Mouse (Mus musculus) hindbrain, postnatal 0 days (tissue): Measurements from ENCODE around the gene Slco3a1. TPM values are rescaled to one million over a fixed set of nuclear protein-coding genes. Genes with fewer than 3 reads are reported as not detected.

Experiments
- ATAC-seq: fragments of 200-750 bp; cut with Nextera tagmentation; 2 replicates; pipeline ENCODE4 v1.8.0; 2017; ENCODE audit warnings: mild to moderate bottlenecking, moderate TSS enrichment, moderate library complexity
- DNase-seq: peaks from one replicate; pipeline ENCODE4 v3.0.0-alpha.2; 2015; ENCODE audit warnings: low spot score
- H3K27ac ChIP-seq: fragments of 300-500 bp; sonication (generic); 2 replicates; pipeline ENCODE4 v1.5.1; 2014; ENCODE audit warnings: mild to moderate bottlenecking
- H3K27me3 ChIP-seq: fragments of 300-500 bp; sonication (generic); 2 replicates; pipeline ENCODE4 v1.6.1; 2014; ENCODE audit warnings: low read length, mixed read lengths; ENCODE audit not compliant: insufficient read depth
- H3K36me3 ChIP-seq: fragments of 300-500 bp; sonication (generic); 2 replicates; pipeline ENCODE4 v1.6.1; 2014; ENCODE audit warnings: low read length, mixed read lengths; ENCODE audit not compliant: insufficient read depth
- H3K4me1 ChIP-seq: fragments of 300-500 bp; sonication (generic); 2 replicates; pipeline ENCODE4 v1.6.1; 2014; ENCODE audit warnings: antibody characterized with exemption, low read length, mixed read lengths; ENCODE audit not compliant: insufficient read depth
- H3K4me2 ChIP-seq: fragments of 300-500 bp; sonication (generic); 2 replicates; pipeline ENCODE4 v1.6.1; 2014; ENCODE audit warnings: low read depth, mild to moderate bottlenecking, low read length, moderate library complexity, mixed read lengths
- H3K4me3 ChIP-seq: fragments of 300-500 bp; sonication (generic); 2 replicates; pipeline ENCODE4 v1.5.1; 2014; ENCODE audit warnings: low read length
- H3K9ac ChIP-seq: fragments of 300-500 bp; sonication (generic); replicated peaks from 2 replicates; pipeline ENCODE4 v1.6.1; 2014; ENCODE audit warnings: mild to moderate bottlenecking, low read length, moderate library complexity, mixed read lengths
- H3K9me3 ChIP-seq: fragments of 300-500 bp; sonication (generic); 2 replicates; pipeline ENCODE4 v1.6.1; 2016; ENCODE audit warnings: low read length, mixed read lengths
- CTCF ChIP-seq: IDR thresholded peaks from 2 replicates; pipeline ENCODE4 v1.5.1; 2016; ENCODE audit warnings: antibody characterized with exemption, control low read depth, low read depth
- WGBS: fragments of 180-500 bp; shearing (Covaris S2); extraction: QIAGEN DNeasy Blood & Tissue Kit; methylation state at CpG from one replicate; pipeline ENCODE4 v1.1.7; 2014; 5-methylcytosine and 5-hydroxymethylcytosine counted together
- polyA plus RNA-seq: library from polyadenylated mRNA; unstranded; fragments of >200 nt; fragmentation: Nextera tagmentation; extraction: Ambion mirVana; gene quantifications from 2 replicates; pipeline ENCODE4 v1.2.1, GENCODE M21; 2015
- total RNA-seq: library from RNA; depleted of rRNA; stranded (reverse); fragments of >200 nt; gene quantifications from 2 replicates; pipeline ENCODE4 v1.2.3, GENCODE M21; 2014

Slco3a1 gene
- total and polyA plus RNA-seq, 2 experiments from 2014 or later = 15.0 to 20.7 TPM

DNA sequence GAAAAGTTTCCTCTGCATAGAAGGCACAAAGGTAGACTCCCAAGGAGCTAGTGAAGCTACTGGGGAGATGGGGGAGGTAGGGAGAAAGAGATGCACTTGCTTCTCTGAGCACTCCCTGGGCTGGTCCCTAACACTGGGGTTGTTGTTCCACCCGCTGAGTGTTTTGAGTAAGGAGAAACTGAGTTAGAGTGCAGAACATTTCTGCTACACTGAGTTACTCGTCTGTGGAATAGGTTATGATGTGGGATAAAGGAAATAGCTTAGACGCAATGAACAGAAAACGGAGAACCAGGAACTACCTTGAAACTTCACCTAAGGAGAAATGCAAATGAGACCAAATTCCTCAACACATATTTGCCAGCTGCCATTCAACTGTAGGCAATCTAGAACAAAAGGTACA is 155.4 kb downstream of the Slco3a1 start:
- 91% methylated on average over 4 of the region's 4 CpGs for WGBS
- no peak for TF ChIP-seq CTCF
- Histone ChIP-seq H3K36me3 (no peaks in the 10 kb centered on the region), H3K4me3 (no peak overlapping the region), H3K9me3 (no peaks in the 10 kb centered on the region), H3K27me3 (no peaks in the 10 kb centered on the region), H3K27ac (no peak overlapping the region), H3K9ac (no peak overlapping the region), H3K4me2 (no peak overlapping the region), H3K4me1 (no peaks in the 10 kb centered on the region)
- ATAC-seq (no peak), DNase-seq (no peak)

GRCm38 (mm10) chr7:74398326-74398725 is 156.3 kb downstream of the Slco3a1 start:
- no peak overlapping the region for H3K4me3 ChIP-seq
- ATAC-seq (no peak), DNase-seq (no peak)
- no peak for TF ChIP-seq CTCF
- no peak overlapping the region for H3K9ac ChIP-seq
- H3K36me3 ChIP-seq = no peaks in the 10 kb centered on the region
- H3K9me3 ChIP-seq = no peaks in the 10 kb centered on the region
- no peaks in the 10 kb centered on the region for H3K27me3 ChIP-seq
- no peaks in the 10 kb centered on the region for H3K4me1 ChIP-seq
- H3K27ac ChIP-seq = no peak overlapping the region
- H3K4me2 ChIP-seq = no peak overlapping the region
- 84% methylated on average over 2 of the region's 2 CpGs for WGBS

DNA sequence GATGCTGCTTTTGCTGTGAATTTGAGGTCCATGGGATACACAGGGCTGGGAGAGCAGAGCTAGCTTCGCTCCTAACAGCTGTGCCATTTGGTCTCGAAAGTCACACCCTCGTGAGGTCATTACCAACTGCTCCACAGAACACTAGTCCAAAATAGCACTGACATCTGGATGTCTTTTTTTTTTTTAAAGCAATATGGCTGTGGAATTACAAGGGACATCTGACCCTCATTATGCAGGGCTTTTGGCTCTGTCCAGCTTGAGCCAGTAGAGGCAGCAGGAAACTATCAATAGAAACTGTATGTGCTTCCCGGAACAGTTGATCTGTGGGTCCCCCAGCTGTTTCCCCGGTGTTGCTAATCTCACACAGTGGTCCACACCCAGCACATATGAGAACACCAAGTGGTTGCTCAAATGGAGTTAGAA is 163.1 kb downstream of the Slco3a1 start:
- ATAC-seq (no peak), DNase-seq (no peak)
- no peaks in the 10 kb centered on the region for H3K27me3 ChIP-seq
- H3K4me2 ChIP-seq = no peak overlapping the region
- WGBS = 78% methylated on average over 5 of the region's 5 CpGs
- H3K9ac ChIP-seq = no peak overlapping the region
- no peaks in the 10 kb centered on the region for H3K4me1 ChIP-seq
- no peak overlapping the region for H3K27ac ChIP-seq
- no peaks in the 10 kb centered on the region for H3K9me3 ChIP-seq
- no peaks in the 10 kb centered on the region for H3K36me3 ChIP-seq
- no peak overlapping the region for H3K4me3 ChIP-seq
- TF ChIP-seq CTCF = no peak

- 70% methylated on average over 2 of the region's 2 CpGs for WGBS
- DNase-seq = no peak
- no peak for TF ChIP-seq CTCF
- Histone ChIP-seq H3K27me3 (no peaks in the 10 kb centered on the region), H3K4me1 (no peaks in the 10 kb centered on the region), H3K4me2 (no peak overlapping the region), H3K9ac (no peak overlapping the region), H3K36me3 (no peaks in the 10 kb centered on the region), H3K4me3 (no peak overlapping the region), H3K27ac (no peak overlapping the region), H3K9me3 (no peaks in the 10 kb centered on the region)
- no peak for ATAC-seq
Measured at GRCm38 (mm10) chr7:74389570-74389969, 165.0 kb downstream of the Slco3a1 start.

DNA sequence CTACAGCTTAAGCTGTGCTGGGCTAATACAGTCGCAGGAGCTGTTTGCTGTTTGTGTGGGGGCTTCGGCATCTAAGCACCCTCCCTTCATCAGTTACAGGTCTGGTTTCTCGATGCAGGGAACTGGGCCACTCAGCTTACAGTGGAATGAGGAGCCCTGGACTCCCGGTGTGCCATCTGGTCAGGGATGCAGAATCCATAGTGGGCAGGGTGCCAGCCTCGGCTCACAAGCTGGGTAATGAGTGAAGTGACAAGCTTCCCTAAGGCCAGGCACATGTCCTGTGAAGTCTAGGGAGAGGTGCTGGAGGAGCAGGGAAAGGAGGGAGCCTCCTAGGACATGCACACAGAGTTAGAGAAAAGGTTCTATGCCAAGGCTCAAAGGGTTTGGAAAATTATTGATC is 168.3 kb downstream of the Slco3a1 start:
- Histone ChIP-seq H3K4me2 (no peak overlapping the region), H3K9ac (no peak overlapping the region), H3K36me3 (no peaks in the 10 kb centered on the region), H3K27ac (no peak overlapping the region), H3K27me3 (no peaks in the 10 kb centered on the region), H3K4me3 (no peak overlapping the region), H3K4me1 (no peaks in the 10 kb centered on the region), H3K9me3 (no peaks in the 10 kb centered on the region)
- WGBS = 40% methylated on average over 5 of the region's 5 CpGs
- ATAC-seq (peak; percentile 71), DNase-seq (peak; percentile 67)
- no peak for TF ChIP-seq CTCF

- Histone ChIP-seq H3K9me3 (no peaks in the 10 kb centered on the region), H3K27ac (no peak overlapping the region), H3K4me3 (no peak overlapping the region), H3K9ac (no peak overlapping the region), H3K4me1 (no peaks in the 10 kb centered on the region), H3K4me2 (no peak overlapping the region), H3K36me3 (no peaks in the 10 kb centered on the region), H3K27me3 (no peaks in the 10 kb centered on the region)
- TF ChIP-seq CTCF = no peak
- no peak for DNase-seq
- no peak for ATAC-seq
- 85% methylated on average over 3 of the region's 3 CpGs for WGBS
Measured at GRCm38 (mm10) chr7:74383040-74383666, 171.4 kb downstream of the Slco3a1 start.

GRCm38 (mm10) chr7:74382286-74382685 is 172.3 kb downstream of the Slco3a1 start:
- H3K36me3 ChIP-seq = no peaks in the 10 kb centered on the region
- DNase-seq (no peak), ATAC-seq (no peak)
- 71% methylated on average over 3 of the region's 3 CpGs for WGBS
- no peak overlapping the region for H3K4me3 ChIP-seq
- H3K4me2 ChIP-seq = no peak overlapping the region
- no peaks in the 10 kb centered on the region for H3K27me3 ChIP-seq
- no peaks in the 10 kb centered on the region for H3K9me3 ChIP-seq
- H3K9ac ChIP-seq = no peak overlapping the region
- no peak overlapping the region for H3K27ac ChIP-seq
- TF ChIP-seq CTCF = no peak
- no peaks in the 10 kb centered on the region for H3K4me1 ChIP-seq
